Mouse (Mus musculus) ES-Bruce4 (cell line): ENCODE results near the gene Olfr792.

ENCODE experiments used
- CTCF ChIP-seq: IDR thresholded peaks from one replicate; pipeline ENCODE4 v1.8.1; 2011; ENCODE audit warnings: low read depth, low read length
- POLR2A ChIP-seq: IDR thresholded peaks from one replicate; pipeline ENCODE4 v1.8.1; 2011; ENCODE audit warnings: low read length; ENCODE audit not compliant: insufficient read depth

GRCm38 (mm10) chr10:129498192-129498591 lies 40.8 kb upstream of the Olfr792 start, which contains the start of gene Olfr790:
- TF ChIP-seq CTCF (no peak), POLR2A (no peak)
